Mouse (Mus musculus) C2C12 (cell line): ENCODE results near the gene Ilf2. TPM values are rescaled to one million over a fixed set of nuclear protein-coding genes. Genes with fewer than 3 reads are reported as not detected.

Source experiments
- H3K27me3 ChIP-seq: one replicate; pipeline ENCODE4 v1.6.1; 2011; ENCODE audit not compliant: control insufficient read depth, insufficient read depth, insufficient read length
- H3K36me3 ChIP-seq: one replicate; pipeline ENCODE4 v1.6.1; 2011; ENCODE audit not compliant: control insufficient read depth, insufficient read depth
- H3K4me3 ChIP-seq: one replicate; pipeline ENCODE4 v1.5.1; 2011; ENCODE audit warnings: mild to moderate bottlenecking, control low read depth; ENCODE audit not compliant: poor library complexity, insufficient read depth, severe bottlenecking
- H3K79me2 ChIP-seq: one replicate; pipeline ENCODE4 v1.6.1; 2011; ENCODE audit not compliant: control insufficient read depth, insufficient read depth
- H3K79me3 ChIP-seq: one replicate; pipeline ENCODE4 v1.6.1; 2011; ENCODE audit warnings: low read depth, control low read depth
- H3ac ChIP-seq: one replicate; pipeline ENCODE3; 2011; ENCODE audit warnings: low read depth; ENCODE audit not compliant: control insufficient read depth, insufficient read length
- CEBPB ChIP-seq: IDR thresholded peaks from one replicate; pipeline ENCODE4 v1.6.1; 2011; ENCODE audit warnings: low read depth, mild to moderate bottlenecking, control low read depth, moderate library complexity
- CTCF ChIP-seq: IDR thresholded peaks from one replicate; pipeline ENCODE4 v1.5.1; 2011; ENCODE audit not compliant: control insufficient read depth, insufficient read depth, insufficient read length
- FOSL1 ChIP-seq: IDR thresholded peaks from one replicate; pipeline ENCODE4 v1.8.0; 2011; ENCODE audit warnings: mild to moderate bottlenecking, low read length; ENCODE audit not compliant: poor library complexity, insufficient read depth, severe bottlenecking
- MAX ChIP-seq: IDR thresholded peaks from one replicate; pipeline ENCODE4 v1.6.1; 2011; ENCODE audit warnings: mild to moderate bottlenecking, control low read depth
- MYOD1 ChIP-seq: IDR thresholded peaks from one replicate; pipeline ENCODE4 v1.6.1; 2011; ENCODE audit warnings: low read depth; ENCODE audit not compliant: control insufficient read depth, insufficient read length
- MYOG ChIP-seq: IDR thresholded peaks from one replicate; pipeline ENCODE4 v1.6.1; 2011; ENCODE audit not compliant: control insufficient read depth, insufficient read length; ENCODE audit errors: extremely low read depth
- USF1 ChIP-seq: IDR thresholded peaks from one replicate; pipeline ENCODE4 v1.6.1; 2011; ENCODE audit warnings: low read depth, mild to moderate bottlenecking, control low read depth, moderate library complexity
- polyA plus RNA-seq: library from polyadenylated mRNA; unstranded; fragments of >200 nt; fragmentation: generic; extraction: Trizol; gene quantifications from one replicate; pipeline ENCODE4 v1.2.1, GENCODE M21; 2012; ENCODE audit warnings: missing spikeins

The Ilf2 gene
- polyA plus RNA-seq, 1 experiment = 93.9 TPM

DNA sequence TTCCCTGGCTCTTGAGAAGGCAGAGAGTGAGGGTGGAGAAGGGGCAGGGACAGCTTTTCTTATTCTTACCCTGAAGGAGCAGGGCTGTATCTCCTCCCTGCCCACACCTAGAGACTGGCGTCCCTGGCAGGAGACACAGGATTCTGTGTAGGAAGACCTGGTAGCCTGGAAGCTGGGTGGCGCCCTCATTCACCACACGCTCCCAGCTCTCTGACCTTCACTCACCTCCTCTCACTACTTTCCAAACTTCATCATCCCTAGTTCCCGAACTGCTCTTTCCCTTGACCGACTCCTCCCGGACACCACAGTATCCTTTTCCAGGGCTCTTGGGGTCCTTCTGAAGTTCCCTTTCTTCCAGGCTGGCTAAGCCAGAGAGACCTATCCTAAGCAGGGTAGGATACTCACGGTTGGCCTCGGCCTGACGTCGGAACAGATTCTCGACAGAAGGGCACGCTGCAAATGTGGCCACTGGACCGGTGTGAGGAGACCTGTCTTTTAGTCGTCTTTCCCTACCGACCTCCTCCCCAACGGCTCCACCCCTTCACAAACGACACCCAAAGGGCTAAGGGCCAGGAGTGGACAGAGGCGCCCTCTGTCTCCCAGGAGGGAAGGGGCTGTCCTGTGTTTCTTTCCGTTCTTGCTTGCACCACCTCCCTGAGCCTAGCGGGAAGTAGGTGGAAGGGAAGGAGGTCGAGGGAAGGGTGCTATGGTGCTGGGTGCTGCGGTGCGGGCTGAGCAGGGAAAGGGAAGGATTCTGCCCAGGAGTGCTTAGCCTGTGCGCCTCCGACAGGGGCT lies 38.1 kb downstream of the Ilf2 start, which contains the start of the genes S100a1 and S100a13:
S100a1 (minus strand) TSS at position 597 of the 795 bp plus-strand sequence.
S100a13 (plus strand) TSS at position 640 of the 795 bp plus-strand sequence.
- Histone ChIP-seq H3ac (peak within 1 kb of the TSS; percentile 63), H3K4me3 (peak within 1 kb of the TSS; percentile 35), H3K79me3 (peaks cover under 1% of the 10 kb centered on the region), H3K27me3 (no peaks in the 10 kb centered on the region), H3K79me2 (peaks cover 37% of the 10 kb centered on the region), H3K36me3 (peaks cover 6% of the 10 kb centered on the region)
- no peak for TF ChIP-seq MAX
- peak; percentile 8 for TF ChIP-seq CTCF
- TF ChIP-seq MYOG = no peak
- TF ChIP-seq CEBPB = no peak
- no peak for TF ChIP-seq FOSL1
- TF ChIP-seq USF1 = no peak

DNA sequence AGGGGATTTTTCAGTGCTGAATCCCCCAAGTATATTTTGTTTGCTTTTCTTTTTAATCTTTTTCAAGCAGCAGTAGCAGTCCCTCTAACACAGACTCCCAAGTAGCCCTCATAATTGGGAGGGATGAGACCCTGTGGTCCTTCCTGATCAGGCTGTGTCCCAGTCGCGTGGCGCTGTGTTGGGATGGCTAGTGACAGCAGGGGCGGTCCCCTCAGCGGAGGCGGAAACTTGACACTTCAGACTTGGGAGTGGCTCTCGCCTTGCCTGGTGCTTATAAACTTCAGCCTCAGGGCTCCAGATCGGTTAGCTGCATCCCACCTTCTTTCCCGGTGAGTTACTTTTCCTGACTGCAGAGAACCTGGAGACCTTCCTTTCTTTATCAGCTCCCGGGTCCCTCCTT lies 38.8 kb downstream of the Ilf2 start:
- Histone ChIP-seq H3ac (peak overlapping the region; percentile 44), H3K4me3 (peak overlapping the region; percentile 35), H3K27me3 (no peaks in the 10 kb centered on the region), H3K79me2 (peaks cover 35% of the 10 kb centered on the region), H3K79me3 (no peaks in the 10 kb centered on the region), H3K36me3 (peaks cover 6% of the 10 kb centered on the region)
- peak; percentile 89 for TF ChIP-seq MAX
- no peak for TF ChIP-seq MYOD1
- no peak for TF ChIP-seq CEBPB
- TF ChIP-seq FOSL1 = no peak
- TF ChIP-seq USF1 = no peak

DNA sequence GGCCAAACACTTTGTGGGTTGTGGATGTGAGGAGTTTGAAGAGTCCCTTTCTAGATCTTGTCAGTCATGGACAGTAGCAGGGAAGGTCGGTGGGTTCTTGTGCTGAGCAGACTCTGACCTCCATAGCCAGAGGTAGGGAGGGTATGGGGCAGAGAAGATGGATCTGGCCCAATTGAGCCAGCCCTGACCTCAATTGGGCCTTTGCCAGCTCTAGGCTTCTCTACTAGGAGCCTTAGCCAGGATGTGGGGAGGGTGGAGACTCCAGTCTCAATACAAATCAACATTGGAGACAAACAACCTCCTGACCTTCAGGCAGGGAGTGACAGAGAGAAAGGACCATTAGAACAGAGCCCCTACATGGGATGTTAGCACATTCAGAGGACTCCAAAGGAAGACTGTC lies 39.3 kb downstream of the Ilf2 start:
- Histone ChIP-seq H3K79me2 (peaks cover 35% of the 10 kb centered on the region), H3ac (peak overlapping the region; percentile 44), H3K4me3 (peak overlapping the region; percentile 35), H3K36me3 (peaks cover 6% of the 10 kb centered on the region), H3K27me3 (no peaks in the 10 kb centered on the region), H3K79me3 (no peaks in the 10 kb centered on the region)
- TF ChIP-seq CEBPB (no peak), USF1 (no peak), MYOG (no peak), CTCF (no peak), MAX (no peak), MYOD1 (no peak), FOSL1 (no peak)

DNA sequence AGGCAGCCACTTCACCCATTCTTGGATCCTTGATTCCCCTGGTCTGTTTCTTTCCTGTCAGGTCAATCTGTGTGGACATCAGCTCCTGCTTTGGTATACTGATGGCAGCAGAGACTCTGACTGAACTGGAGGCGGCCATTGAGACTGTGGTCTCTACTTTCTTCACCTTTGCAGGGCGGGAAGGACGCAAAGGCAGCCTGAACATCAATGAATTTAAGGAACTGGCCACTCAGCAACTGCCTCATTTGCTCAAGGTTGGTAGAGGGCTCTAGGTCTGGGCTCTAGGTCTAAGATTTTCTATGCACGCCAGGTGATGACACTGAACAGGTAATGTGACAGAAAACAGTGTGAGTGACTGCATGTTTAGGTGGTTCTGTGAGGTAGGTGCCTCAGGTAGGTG lies 39.9 kb downstream of the Ilf2 start:
- no peaks in the 10 kb centered on the region for H3K79me3 ChIP-seq
- H3ac ChIP-seq = no peak overlapping the region
- H3K79me2 ChIP-seq = peaks cover 35% of the 10 kb centered on the region
- peak overlapping the region; percentile 35 for H3K4me3 ChIP-seq
- no peaks in the 10 kb centered on the region for H3K27me3 ChIP-seq
- H3K36me3 ChIP-seq = peaks cover 10% of the 10 kb centered on the region
- TF ChIP-seq FOSL1 = no peak
- TF ChIP-seq MAX = no peak
- no peak for TF ChIP-seq USF1
- TF ChIP-seq CEBPB = no peak
- no peak for TF ChIP-seq CTCF
- no peak for TF ChIP-seq MYOD1
- TF ChIP-seq MYOG = no peak

DNA sequence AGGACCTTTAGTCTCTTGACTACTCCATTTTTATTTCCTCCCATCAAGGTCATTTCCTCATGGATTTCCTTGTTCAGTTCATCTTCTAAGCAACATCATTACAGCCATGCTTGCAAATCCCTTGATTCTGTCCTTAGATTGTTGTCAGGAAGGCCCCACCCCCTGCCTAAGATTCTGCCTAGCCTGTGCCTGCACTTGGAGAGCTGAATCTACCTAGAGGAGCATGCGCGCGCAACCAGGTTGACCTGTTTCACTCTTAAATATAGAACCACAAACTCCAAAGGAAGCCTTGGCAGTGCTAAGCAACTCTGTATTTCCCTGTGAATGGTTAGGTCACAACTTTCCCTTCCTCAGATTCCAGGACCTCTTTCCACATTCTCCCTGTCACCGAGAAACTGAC lies 41.8 kb downstream of the Ilf2 start:
- H3ac ChIP-seq = no peak overlapping the region
- H3K79me3 ChIP-seq = no peaks in the 10 kb centered on the region
- peaks cover 8% of the 10 kb centered on the region for H3K36me3 ChIP-seq
- no peak overlapping the region for H3K4me3 ChIP-seq
- H3K27me3 ChIP-seq = no peaks in the 10 kb centered on the region
- TF ChIP-seq CEBPB = no peak
- peaks cover 29% of the 10 kb centered on the region for H3K79me2 ChIP-seq

DNA sequence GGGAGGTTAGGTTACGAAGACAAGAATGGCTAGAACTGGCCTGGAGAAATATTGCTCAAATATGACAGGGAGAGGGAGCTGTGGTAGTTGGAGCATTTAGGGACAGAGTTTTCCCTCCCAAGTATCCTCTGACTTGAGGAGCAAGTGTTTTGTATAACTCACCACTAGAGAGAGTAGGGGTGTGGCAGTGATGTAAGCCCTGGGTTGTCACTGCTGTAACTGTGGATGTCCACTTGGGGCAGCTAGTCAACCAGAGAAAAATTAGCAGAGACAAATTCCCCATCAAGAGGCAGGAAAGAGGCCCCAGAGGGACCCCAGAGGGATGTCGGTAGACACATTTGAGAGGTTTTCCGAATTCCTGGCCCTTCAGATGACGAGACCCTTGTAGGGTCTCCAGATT lies 49.5 kb downstream of the Ilf2 start:
- Histone ChIP-seq H3ac (no peak overlapping the region), H3K4me3 (no peak overlapping the region)
- TF ChIP-seq CTCF (peak; percentile 72), MAX (peak; percentile 49), CEBPB (peak; percentile 5), USF1 (no peak), FOSL1 (no peak), MYOD1 (no peak), MYOG (no peak)

More for the DNA sequence above, 49.5 kb downstream of the Ilf2 start:
- H3K79me3 ChIP-seq = no peaks in the 10 kb centered on the region
- H3K36me3 ChIP-seq = peaks cover 17% of the 10 kb centered on the region
- no peaks in the 10 kb centered on the region for H3K27me3 ChIP-seq
- no peaks in the 10 kb centered on the region for H3K79me2 ChIP-seq
